Mouse (Mus musculus) forebrain, embryonic 11.5 days (tissue): ENCODE results near the gene Sncg. TPM values are rescaled to one million over a fixed set of nuclear protein-coding genes. Genes with fewer than 3 reads are reported as not detected.

Experiments
- ATAC-seq: fragments of 200-750 bp; cut with Nextera tagmentation; replicated peaks from 2 replicates; pipeline ENCODE4 v1.8.0; 2017; ENCODE audit warnings: moderate TSS enrichment; ENCODE audit not compliant: low FRiP score
- DNase-seq: peaks from one replicate; pipeline ENCODE4 v3.0.0-alpha.2; 2017; ENCODE audit warnings: low spot score
- H3K27ac ChIP-seq: fragments of 300-500 bp; sonication (generic); 2 replicates; pipeline ENCODE4 v1.5.1; 2014; ENCODE audit warnings: low read depth, low read length
- H3K27me3 ChIP-seq: fragments of 300-500 bp; sonication (generic); 2 replicates; pipeline ENCODE4 v1.6.1; 2014; ENCODE audit warnings: mild to moderate bottlenecking, low read length, mixed read lengths; ENCODE audit not compliant: control insufficient read depth, insufficient read depth
- H3K36me3 ChIP-seq: fragments of 300-500 bp; sonication (generic); 2 replicates; pipeline ENCODE4 v1.6.1; 2014; ENCODE audit warnings: mild to moderate bottlenecking, low read length, moderate library complexity, mixed read lengths; ENCODE audit not compliant: control insufficient read depth, insufficient read depth
- H3K4me1 ChIP-seq: fragments of 300-500 bp; sonication (generic); replicated peaks from 2 replicates; pipeline ENCODE4 v1.6.1; 2014; ENCODE audit warnings: low read length, mixed read lengths; ENCODE audit not compliant: control insufficient read depth, insufficient read depth
- H3K4me2 ChIP-seq: fragments of 300-500 bp; sonication (generic); 2 replicates; pipeline ENCODE4 v1.6.1; 2014; ENCODE audit warnings: low read depth, mild to moderate bottlenecking, low read length, moderate library complexity, mixed read lengths; ENCODE audit not compliant: severe bottlenecking
- H3K4me3 ChIP-seq: fragments of 300-500 bp; sonication (generic); 2 replicates; pipeline ENCODE4 v1.5.1; 2014; ENCODE audit warnings: low read depth, low read length
- H3K9ac ChIP-seq: fragments of 300-500 bp; sonication (generic); 2 replicates; pipeline ENCODE4 v1.6.1; 2014; ENCODE audit warnings: low read length
- H3K9me3 ChIP-seq: fragments of 300-500 bp; sonication (generic); 2 replicates; pipeline ENCODE4 v1.6.1; 2016; ENCODE audit warnings: low read length, mixed read lengths; ENCODE audit not compliant: control insufficient read depth
- WGBS: fragments of 180-500 bp; shearing (Covaris S2); extraction: QIAGEN DNeasy Blood & Tissue Kit; methylation state at CpG from one replicate; pipeline ENCODE4 v1.1.7; 2014; 5-methylcytosine and 5-hydroxymethylcytosine counted together
- polyA plus RNA-seq: library from polyadenylated mRNA; unstranded; fragments of >200 nt; fragmentation: Nextera tagmentation; extraction: Ambion mirVana; gene quantifications from 2 replicates; pipeline ENCODE4 v1.2.1, GENCODE M21; 2014

Gene Sncg
- polyA plus RNA-seq, 1 experiment from 2014 or later, result 3.7 TPM

- Histone ChIP-seq H3K4me2 (no peak overlapping the region), H3K9me3 (no peaks in the 10 kb centered on the region), H3K4me3 (no peak overlapping the region), H3K27ac (no peak overlapping the region), H3K4me1 (peaks cover 2% of the 10 kb centered on the region; the same call in 1 of the 2 replicates), H3K9ac (no peak overlapping the region), H3K36me3 (no peaks in the 10 kb centered on the region), H3K27me3 (no peaks in the 10 kb centered on the region)
- no peak for ATAC-seq
- 85% methylated on average over 5 of the region's 5 CpGs for WGBS
- no peak for DNase-seq
Observed at GRCm38 (mm10) chr14:34375941-34376340, 1.4 kb upstream of the Sncg start.

DNA sequence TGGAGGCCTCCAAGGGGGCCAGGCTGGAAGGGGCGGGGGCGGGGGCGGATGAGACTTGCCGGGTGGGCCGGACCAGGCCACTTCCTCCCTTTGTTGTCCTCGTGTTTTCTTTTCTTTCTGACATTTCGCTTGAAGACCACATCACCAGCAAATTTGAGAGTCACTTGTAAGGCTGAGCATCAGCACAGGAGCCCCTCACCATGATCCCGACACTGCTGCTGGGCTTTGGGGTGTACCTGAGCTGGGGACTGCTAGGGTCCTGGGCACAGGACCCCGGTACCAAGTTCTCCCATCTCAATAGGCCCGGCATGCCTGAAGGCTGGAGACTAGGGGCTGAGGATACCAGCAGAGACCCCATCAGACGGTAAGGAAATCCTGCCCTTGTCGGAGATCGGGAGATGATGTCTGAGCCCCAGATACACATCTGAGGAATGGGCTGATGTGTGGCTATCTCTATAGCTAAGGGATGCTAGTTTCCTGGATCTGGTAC, 871 bp upstream of the Sncg start, which contains the start of gene Mmrn2:
TSS of gene Mmrn2 (plus strand) at position 51 of the 490 bp plus-strand sequence.
- H3K27ac ChIP-seq, result no peak within 1 kb of the TSS
- DNase-seq (no peak), ATAC-seq (no peak)
- no peak within 1 kb of the TSS for H3K4me3 ChIP-seq
- H3K4me2 ChIP-seq, result no peak within 1 kb of the TSS
- H3K4me1 ChIP-seq, result peaks cover 2% of the 10 kb centered on the region; the same call in 1 of the 2 replicates
- 82% methylated on average over 13 of the region's 13 CpGs for WGBS
- no peaks in the 10 kb centered on the region for H3K27me3 ChIP-seq
- H3K9ac ChIP-seq, result no peak within 1 kb of the TSS
- H3K36me3 ChIP-seq, result no peaks in the 10 kb centered on the region
- no peaks in the 10 kb centered on the region for H3K9me3 ChIP-seq

- no peak overlapping the region for H3K4me3 ChIP-seq
- ATAC-seq (no peak), DNase-seq (no peak)
- H3K27ac ChIP-seq, result no peak overlapping the region
- no peaks in the 10 kb centered on the region for H3K36me3 ChIP-seq
- 87% methylated on average over 6 of the region's 6 CpGs for WGBS
- 0 out of 2 replicates have a peak, but pooled peaks cover 2% of the 10 kb centered on the region for H3K4me1 ChIP-seq
- H3K27me3 ChIP-seq, result no peaks in the 10 kb centered on the region
- H3K9ac ChIP-seq, result no peak overlapping the region
- H3K4me2 ChIP-seq, result no peak overlapping the region
- H3K9me3 ChIP-seq, result no peaks in the 10 kb centered on the region
Observed at GRCm38 (mm10) chr14:34373581-34373980, 1.0 kb downstream of the Sncg start.

DNA sequence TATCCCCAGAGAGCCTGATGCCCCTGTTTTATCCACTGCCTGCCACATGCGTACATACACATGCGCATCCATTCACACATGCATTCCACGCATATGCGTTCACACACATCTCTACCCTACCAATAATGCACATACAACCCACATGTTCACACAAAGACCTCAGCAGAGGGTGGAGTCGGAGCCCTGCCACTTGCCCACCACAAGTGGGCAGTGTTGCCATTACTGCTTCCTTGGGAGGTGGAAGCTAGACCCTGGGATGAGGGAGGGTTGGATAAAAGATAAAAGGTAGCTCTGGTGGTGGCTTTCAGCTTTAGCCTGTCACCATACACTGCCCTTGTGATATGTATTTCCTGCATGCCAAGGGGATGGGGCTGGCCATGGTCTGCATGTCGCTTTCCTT, 1.9 kb downstream of the Sncg start:
- ATAC-seq (0 out of 2 replicates have a peak, but pooled peaks have one; percentile 31), DNase-seq (peak; percentile 62)
- no peaks in the 10 kb centered on the region for H3K27me3 ChIP-seq
- H3K9ac ChIP-seq, result no peak overlapping the region
- 82% methylated on average over 6 of the region's 6 CpGs for WGBS
- H3K4me2 ChIP-seq, result no peak overlapping the region
- no peak overlapping the region for H3K27ac ChIP-seq
- no peaks in the 10 kb centered on the region for H3K36me3 ChIP-seq
- no peak overlapping the region for H3K4me3 ChIP-seq
- no peaks in the 10 kb centered on the region for H3K9me3 ChIP-seq
- H3K4me1 ChIP-seq, result no peaks in the 10 kb centered on the region

- ATAC-seq, result no peak
- Histone ChIP-seq H3K9ac (no peak overlapping the region), H3K36me3 (no peaks in the 10 kb centered on the region), H3K4me3 (no peak overlapping the region), H3K27ac (no peak overlapping the region), H3K4me2 (no peak overlapping the region), H3K9me3 (no peaks in the 10 kb centered on the region), H3K4me1 (no peaks in the 10 kb centered on the region), H3K27me3 (no peaks in the 10 kb centered on the region)
- 82% methylated on average over 2 of the region's 2 CpGs for WGBS
- no peak for DNase-seq
Observed at GRCm38 (mm10) chr14:34371763-34372162, 2.8 kb downstream of the Sncg start.

DNA sequence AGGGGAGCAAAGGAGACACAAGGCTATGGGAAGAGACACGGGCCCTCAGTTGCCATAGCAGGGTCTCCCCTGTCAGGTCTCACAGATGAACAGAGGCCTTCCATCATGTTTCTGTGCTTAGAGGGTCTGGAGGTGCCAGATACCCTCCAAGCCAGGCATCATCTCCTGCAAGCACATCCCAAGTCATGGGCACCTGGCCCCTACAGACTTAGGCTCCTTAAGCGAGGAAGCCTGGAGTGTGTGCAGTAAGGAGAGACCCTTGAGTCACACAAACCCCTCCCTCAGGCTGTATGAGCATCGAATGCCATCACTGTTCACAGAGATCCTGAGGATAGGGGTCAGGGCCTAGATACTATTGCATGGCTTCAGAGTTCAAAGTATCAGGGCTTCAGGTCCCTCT, 3.7 kb downstream of the Sncg start:
- Histone ChIP-seq H3K27me3 (no peaks in the 10 kb centered on the region), H3K4me1 (no peaks in the 10 kb centered on the region), H3K4me2 (no peak overlapping the region), H3K27ac (no peak overlapping the region), H3K9me3 (no peaks in the 10 kb centered on the region), H3K9ac (no peak overlapping the region), H3K4me3 (no peak overlapping the region), H3K36me3 (no peaks in the 10 kb centered on the region)
- DNase-seq, result no peak
- ATAC-seq, result no peak
- WGBS, result 84% methylated on average over 3 of the region's 3 CpGs

GRCm38 (mm10) chr14:34370203-34370602, 4.4 kb downstream of the Sncg start:
- 60% methylated on average over 3 of the region's 3 CpGs for WGBS

GRCm38 (mm10) chr14:34365147-34365507, 9.5 kb downstream of the Sncg start:
- Histone ChIP-seq H3K27ac (no peak overlapping the region), H3K9ac (no peak overlapping the region), H3K4me3 (no peak overlapping the region), H3K27me3 (peaks cover 2% of the 10 kb centered on the region; the same call in 1 of the 2 replicates), H3K4me2 (no peak overlapping the region), H3K36me3 (no peaks in the 10 kb centered on the region), H3K9me3 (no peaks in the 10 kb centered on the region), H3K4me1 (peaks cover 5% of the 10 kb centered on the region; the same call in 1 of the 2 replicates)
- DNase-seq (no peak), ATAC-seq (no peak)
- 89% methylated on average over 2 of the region's 2 CpGs for WGBS

More at GRCm38 (mm10) chr14:34370203-34370602, 4.4 kb downstream of the Sncg start:
- Histone ChIP-seq H3K27me3 (no peaks in the 10 kb centered on the region), H3K4me1 (no peaks in the 10 kb centered on the region), H3K36me3 (no peaks in the 10 kb centered on the region), H3K9ac (no peak overlapping the region), H3K9me3 (no peaks in the 10 kb centered on the region), H3K4me2 (no peak overlapping the region), H3K4me3 (no peak overlapping the region), H3K27ac (no peak overlapping the region)
- ATAC-seq (no peak), DNase-seq (no peak)
